Mouse (Mus musculus) fat pad, adult 2 months (tissue): ENCODE measurements around the gene Adcy6.

Source experiments
- DNase-seq: peaks from one replicate; pipeline ENCODE4 v3.0.0-alpha.2; 2011; ENCODE audit warnings: low read depth, low spot score; ENCODE audit errors: extremely low read depth

Gene Adcy6

GRCm38 (mm10) chr15:98609331-98610130 is at the start of gene Adcy6:
Gene Adcy6 (minus strand): TSS chr15:98610076.
- DNase-seq = no peak

- no peak for DNase-seq
These were observed 47.3 kb upstream of the Adcy6 start for GRCm38 (mm10) chr15:98656982-98657751.

- no peak for DNase-seq
These were observed 42.3 kb upstream of the Adcy6 start for GRCm38 (mm10) chr15:98652174-98652573.

- DNase-seq = no peak
These were observed 41.6 kb upstream of the Adcy6 start for GRCm38 (mm10) chr15:98651431-98651830.

GRCm38 (mm10) chr15:98648071-98648470 is 38.2 kb upstream of the Adcy6 start:
- DNase-seq = no peak

- DNase-seq = no peak
These were observed 37.4 kb upstream of the Adcy6 start for GRCm38 (mm10) chr15:98647308-98647707.

GRCm38 (mm10) chr15:98646737-98647136 is 36.9 kb upstream of the Adcy6 start:
- no peak for DNase-seq

GRCm38 (mm10) chr15:98645057-98646026 is 35.5 kb upstream of the Adcy6 start:
- no peak for DNase-seq

- DNase-seq = no peak
These were observed 34.5 kb upstream of the Adcy6 start for GRCm38 (mm10) chr15:98644406-98644805.

- DNase-seq = no peak
These were observed 30.3 kb upstream of the Adcy6 start for GRCm38 (mm10) chr15:98640157-98640556.

GRCm38 (mm10) chr15:98637155-98637554 is 27.3 kb upstream of the Adcy6 start:
- DNase-seq = no peak

GRCm38 (mm10) chr15:98636517-98636916 is 26.6 kb upstream of the Adcy6 start:
- DNase-seq = no peak

GRCm38 (mm10) chr15:98635291-98635841 is 25.5 kb upstream of the Adcy6 start:
- no peak for DNase-seq

- DNase-seq = no peak
These were observed 24.7 kb upstream of the Adcy6 start for GRCm38 (mm10) chr15:98634541-98635081.

- DNase-seq = no peak
These were observed 24.1 kb upstream of the Adcy6 start for GRCm38 (mm10) chr15:98633822-98634470.

- DNase-seq = no peak
These were observed 23.0 kb upstream of the Adcy6 start for GRCm38 (mm10) chr15:98632921-98633320.

- DNase-seq = no peak
These were observed 22.4 kb upstream of the Adcy6 start for GRCm38 (mm10) chr15:98632107-98632744.

GRCm38 (mm10) chr15:98631493-98631892 is 21.6 kb upstream of the Adcy6 start:
- no peak for DNase-seq

- no peak for DNase-seq
These were observed 20.7 kb upstream of the Adcy6 start, which contains the start of gene Cacnb3 for GRCm38 (mm10) chr15:98630540-98630939. Gene Cacnb3 (plus strand): TSS chr15:98630840.
